Mouse (Mus musculus): ENCODE data around the gene Cdk4. TPM values are rescaled to one million over a fixed set of nuclear protein-coding genes. Genes with fewer than 3 reads are reported as not detected.
A peak's percentile ranks its signal among the peaks of the same experiment; 100 is the strongest.

The Cdk4 gene
- 2,665 and 2,802 TPM in 2 replicates for polyA plus RNA-seq (2016; fragmentation: Nextera tagmentation; extraction: Ambion mirVana)

- H3K9me3 ChIP-seq, result no peaks in the 10 kb centered on the region
- H3K4me1 ChIP-seq (replicated peaks), result peaks cover 66% of the 10 kb centered on the region
- H3K27ac ChIP-seq, result peak within 1 kb of the TSS; percentile 98
- peaks cover 34% of the 10 kb centered on the region; the same call in 1 of the 2 replicates for H3K27me3 ChIP-seq (ENCODE audit: insufficient read depth, poor library complexity, severe bottlenecking)
- under 1% methylated on average over 46 of the region's 46 CpGs for WGBS
- DNase-seq (ENCODE audit: low spot score), result peak; percentile 100
- peaks cover 42% of the 10 kb centered on the region for H3K36me3 ChIP-seq
- H3K4me3 ChIP-seq, result peak within 1 kb of the TSS; percentile 85
Measured at GRCm38 (mm10) chr10:127063239-127063872, at the start of gene Cdk4. Cdk4 (plus strand) TSS chr10:127063534.

- H3K4me3 ChIP-seq, result no peak overlapping the region
- no peak for DNase-seq (ENCODE audit: low spot score)
- no peaks in the 10 kb centered on the region for H3K9me3 ChIP-seq
- H3K4me1 ChIP-seq (replicated peaks), result peaks cover 6% of the 10 kb centered on the region; the same call in 1 of the 2 replicates
- peaks cover 6% of the 10 kb centered on the region for H3K36me3 ChIP-seq
- no peak overlapping the region for H3K27ac ChIP-seq
- 65% methylated on average over 5 of the region's 5 CpGs for WGBS
- H3K27me3 ChIP-seq (ENCODE audit: insufficient read depth, poor library complexity, severe bottlenecking), result no peaks in the 10 kb centered on the region
Measured at GRCm38 (mm10) chr10:127016488-127016887, 46.8 kb upstream of the Cdk4 start.

- Histone ChIP-seq H3K27me3 (ENCODE audit: insufficient read depth, poor library complexity, severe bottlenecking) (no peaks in the 10 kb centered on the region), H3K4me1 (replicated peaks) (peaks cover 6% of the 10 kb centered on the region; the same call in 1 of the 2 replicates), H3K36me3 (peaks cover 12% of the 10 kb centered on the region), H3K4me3 (no peak overlapping the region), H3K9me3 (no peaks in the 10 kb centered on the region), H3K27ac (no peak overlapping the region)
- no peak for DNase-seq (ENCODE audit: low spot score)
- WGBS, result 26% methylated on average over 2 of the region's 2 CpGs
Measured at GRCm38 (mm10) chr10:127017071-127017470, 46.3 kb upstream of the Cdk4 start.

- Histone ChIP-seq H3K4me1 (replicated peaks) (peaks cover 6% of the 10 kb centered on the region; the same call in 1 of the 2 replicates), H3K27ac (no peak overlapping the region), H3K9me3 (no peaks in the 10 kb centered on the region), H3K27me3 (ENCODE audit: insufficient read depth, poor library complexity, severe bottlenecking) (no peaks in the 10 kb centered on the region), H3K36me3 (peaks cover 25% of the 10 kb centered on the region), H3K4me3 (no peak overlapping the region)
- DNase-seq (ENCODE audit: low spot score), result no peak
- WGBS, result 85% methylated on average over 16 of the region's 16 CpGs
Measured at GRCm38 (mm10) chr10:127018422-127018821, 44.9 kb upstream of the Cdk4 start.

- WGBS, result 6% methylated on average over 56 of the region's 56 CpGs
- Histone ChIP-seq H3K4me1 (replicated peaks) (peaks cover 11% of the 10 kb centered on the region), H3K27ac (peak within 1 kb of the TSS; percentile 89), H3K36me3 (peaks cover 39% of the 10 kb centered on the region), H3K27me3 (ENCODE audit: insufficient read depth, poor library complexity, severe bottlenecking) (no peaks in the 10 kb centered on the region), H3K4me3 (peak within 1 kb of the TSS; percentile 67), H3K9me3 (no peaks in the 10 kb centered on the region)
- peak; percentile 91 for DNase-seq (ENCODE audit: low spot score)
Measured at GRCm38 (mm10) chr10:127030336-127031296, 32.7 kb upstream of the Cdk4 start, which contains the start of gene Tsfm. Tsfm (minus strand) TSS chr10:127030840.

GRCm38 (mm10) chr10:127033301-127033741 is 30.0 kb upstream of the Cdk4 start:
- Histone ChIP-seq H3K27me3 (ENCODE audit: insufficient read depth, poor library complexity, severe bottlenecking) (peaks cover 2% of the 10 kb centered on the region; the same call in 1 of the 2 replicates), H3K27ac (no peak overlapping the region), H3K9me3 (no peaks in the 10 kb centered on the region), H3K4me1 (replicated peaks) (peaks cover 11% of the 10 kb centered on the region), H3K36me3 (peaks cover 12% of the 10 kb centered on the region), H3K4me3 (no peak overlapping the region)
- no peak for DNase-seq (ENCODE audit: low spot score)
- 85% methylated on average over 8 of the region's 8 CpGs for WGBS

- Histone ChIP-seq H3K9me3 (no peaks in the 10 kb centered on the region), H3K4me1 (replicated peaks) (peaks cover 9% of the 10 kb centered on the region), H3K36me3 (no peaks in the 10 kb centered on the region), H3K27me3 (ENCODE audit: insufficient read depth, poor library complexity, severe bottlenecking) (peaks cover 20% of the 10 kb centered on the region), H3K4me3 (no peak overlapping the region), H3K27ac (no peak overlapping the region)
- DNase-seq (ENCODE audit: low spot score), result no peak
- 89% methylated on average over 12 of the region's 12 CpGs for WGBS
Measured at GRCm38 (mm10) chr10:127036273-127036672, 27.1 kb upstream of the Cdk4 start.

GRCm38 (mm10) chr10:127037641-127038040 is 25.7 kb upstream of the Cdk4 start:
- H3K4me1 ChIP-seq (replicated peaks), result peaks cover 17% of the 10 kb centered on the region
- DNase-seq (ENCODE audit: low spot score), result no peak
- H3K36me3 ChIP-seq, result no peaks in the 10 kb centered on the region
- peaks cover 20% of the 10 kb centered on the region for H3K27me3 ChIP-seq (ENCODE audit: insufficient read depth, poor library complexity, severe bottlenecking)
- no peaks in the 10 kb centered on the region for H3K9me3 ChIP-seq
- 72% methylated on average over 12 of the region's 12 CpGs for WGBS
- H3K4me3 ChIP-seq, result no peak overlapping the region
- H3K27ac ChIP-seq, result no peak overlapping the region

GRCm38 (mm10) chr10:127040569-127041214 is 22.6 kb upstream of the Cdk4 start:
- Histone ChIP-seq H3K27me3 (ENCODE audit: insufficient read depth, poor library complexity, severe bottlenecking) (peaks cover 20% of the 10 kb centered on the region), H3K9me3 (no peaks in the 10 kb centered on the region), H3K4me3 (peak overlapping the region; percentile 83), H3K27ac (peak overlapping the region; percentile 89), H3K36me3 (peaks cover 23% of the 10 kb centered on the region), H3K4me1 (replicated peaks) (peaks cover 24% of the 10 kb centered on the region)
- DNase-seq (ENCODE audit: low spot score), result no peak
- WGBS, result 2% methylated on average over 20 of the region's 20 CpGs

- DNase-seq (ENCODE audit: low spot score), result peak; percentile 66
- peaks cover 18% of the 10 kb centered on the region for H3K27me3 ChIP-seq (ENCODE audit: insufficient read depth, poor library complexity, severe bottlenecking)
- peak within 1 kb of the TSS; percentile 89 for H3K27ac ChIP-seq
- H3K4me1 ChIP-seq (replicated peaks), result peaks cover 24% of the 10 kb centered on the region
- under 1% methylated on average over 28 of the region's 28 CpGs for WGBS
- H3K36me3 ChIP-seq, result peaks cover 28% of the 10 kb centered on the region
- peak within 1 kb of the TSS; percentile 83 for H3K4me3 ChIP-seq
- H3K9me3 ChIP-seq, result no peaks in the 10 kb centered on the region
Measured at GRCm38 (mm10) chr10:127041274-127041766, 22.0 kb upstream of the Cdk4 start, which contains the start of the genes Mettl1 and Eef1akmt3. Mettl1 (plus strand) TSS chr10:127041414. Eef1akmt3 (minus strand) TSS chr10:127041513.

- peaks cover 31% of the 10 kb centered on the region for H3K36me3 ChIP-seq
- DNase-seq (ENCODE audit: low spot score), result peak; percentile 94
- peaks cover 21% of the 10 kb centered on the region for H3K27me3 ChIP-seq (ENCODE audit: insufficient read depth, poor library complexity, severe bottlenecking)
- peak overlapping the region; percentile 89 for H3K27ac ChIP-seq
- peak overlapping the region; percentile 83 for H3K4me3 ChIP-seq
- H3K9me3 ChIP-seq, result no peaks in the 10 kb centered on the region
- WGBS, result under 1% methylated on average over 44 of the region's 44 CpGs
- H3K4me1 ChIP-seq (replicated peaks), result peaks cover 24% of the 10 kb centered on the region
Measured at GRCm38 (mm10) chr10:127041774-127042338, 21.5 kb upstream of the Cdk4 start.
